Mouse (Mus musculus) heart, adult 11 months (tissue): ENCODE measurements around the gene Olfr1052.
"Not testable (repeated sequence)": the region's sequence is repeated elsewhere in the genome, so short reads cannot be mapped to it uniquely, and the experiment has no call there.

Experiments
- DNase-seq: peaks from one replicate; pipeline ENCODE4 v3.0.0; 2022

The Olfr1052 gene

DNA sequence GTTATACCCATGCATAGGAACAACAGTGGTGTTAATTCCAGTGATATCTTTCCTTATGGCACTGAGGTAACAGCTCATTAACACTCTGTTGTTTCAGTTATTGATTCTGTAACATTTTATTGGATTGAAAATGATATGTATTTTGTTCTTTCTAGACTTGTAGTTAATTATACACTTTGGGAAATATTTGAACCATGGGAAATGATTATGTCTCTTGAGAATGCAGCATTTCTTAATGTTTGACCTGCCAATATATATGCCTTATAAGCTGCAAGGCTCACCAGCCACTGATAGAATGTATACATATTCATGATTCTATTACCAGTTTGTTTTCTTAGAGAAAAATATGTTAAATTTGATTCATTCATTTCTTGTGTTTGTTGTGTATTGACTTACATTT, at the start of gene Olfr1052:
Gene Olfr1052 (plus strand): TSS at position 301 of the 400 bp plus-strand sequence.
- no peak for DNase-seq

DNA sequence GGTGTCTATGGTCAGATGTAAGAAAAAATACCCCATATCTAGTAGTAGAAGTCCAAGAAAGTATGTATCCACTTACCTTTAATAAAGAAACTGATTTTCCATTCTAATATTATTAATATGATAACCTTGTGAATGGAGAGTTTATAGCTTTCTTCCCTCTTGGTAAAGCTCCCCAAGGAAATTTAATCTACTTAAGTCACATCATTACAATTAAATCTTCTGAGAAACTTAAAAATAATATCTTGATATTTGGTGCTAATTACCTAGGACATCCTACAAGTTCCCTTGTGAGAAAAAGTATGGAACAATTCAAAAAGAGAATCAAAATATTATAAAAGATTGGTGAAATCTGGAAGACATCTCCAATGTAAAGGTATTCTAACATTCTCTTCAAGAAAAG, 34.0 kb upstream of the Olfr1052 start, which contains the start of gene Olfr1049:
Gene Olfr1049 (minus strand): TSS at position 101 of the 400 bp plus-strand sequence.
- not testable (repeated sequence) for DNase-seq

DNA sequence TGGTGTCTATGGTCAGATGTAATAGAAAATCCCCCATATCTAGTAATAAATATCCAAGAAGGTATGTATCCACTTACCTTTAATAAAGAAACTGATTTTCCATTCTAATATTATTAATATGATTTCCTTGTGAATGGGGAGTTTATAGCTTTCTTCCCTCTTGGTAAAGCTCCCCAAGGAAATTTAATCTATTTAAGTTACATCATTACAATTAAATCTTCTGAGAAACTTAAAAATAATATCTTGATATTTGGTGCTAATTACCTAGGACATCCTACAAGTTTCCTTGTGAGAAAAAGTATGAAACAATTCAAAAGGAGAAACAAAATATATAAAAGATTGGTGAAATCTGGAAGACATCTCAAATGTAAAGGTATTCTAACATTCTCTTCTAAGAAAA, 13.3 kb upstream of the Olfr1052 start, which contains the start of gene Olfr1051:
Gene Olfr1051 (minus strand): TSS at position 101 of the 400 bp plus-strand sequence.
- not testable (repeated sequence) for DNase-seq

DNA sequence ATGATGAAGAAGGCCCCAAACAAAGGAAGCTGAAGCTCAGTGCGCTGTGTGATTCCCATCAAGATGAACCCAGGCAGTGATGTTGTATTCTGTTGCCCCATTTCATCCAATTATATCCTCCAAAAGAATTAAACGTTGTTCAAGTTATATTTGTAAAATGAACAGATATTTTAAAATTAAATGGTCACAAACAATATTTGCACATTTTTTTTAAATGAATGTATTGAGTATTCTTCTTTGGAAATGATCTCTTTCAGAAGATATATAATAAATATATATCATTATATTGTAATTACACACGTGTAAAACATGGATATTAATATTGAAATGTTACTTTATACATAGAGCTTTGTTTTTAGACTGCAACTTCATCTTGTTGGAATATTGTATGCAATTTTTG, 22.9 kb downstream of the Olfr1052 start, which contains the start of gene Olfr1053:
Gene Olfr1053 (minus strand): TSS at position 101 of the 400 bp plus-strand sequence.
- no peak for DNase-seq

DNA sequence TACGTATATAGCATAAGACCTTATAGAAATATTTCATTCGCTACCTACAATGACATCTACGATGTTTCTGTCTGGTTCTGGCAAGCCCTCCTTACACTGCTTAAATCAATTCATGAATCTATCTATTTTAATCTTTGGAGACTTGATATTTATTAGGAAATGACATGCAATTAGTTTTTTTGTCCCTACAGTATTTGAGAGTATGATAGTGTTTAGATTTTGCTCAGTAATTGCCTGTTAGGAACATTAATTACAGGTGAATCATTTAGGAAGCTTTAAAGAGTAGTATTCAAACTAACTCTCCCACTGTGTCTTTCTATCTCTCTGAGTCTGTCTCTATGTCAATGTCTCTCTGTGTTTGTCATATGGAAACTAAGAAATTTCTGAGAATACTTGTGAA, 43.1 kb downstream of the Olfr1052 start, which contains the start of gene Olfr1054:
Gene Olfr1054 (minus strand): TSS at position 101 of the 400 bp plus-strand sequence.
- no peak for DNase-seq
